Mouse (Mus musculus) embryonic fibroblast, embryonic 13.5 days (primary cell): ENCODE measurements around the gene Ccdc105.

Source experiments
- CTCF ChIP-seq: IDR thresholded peaks from 2 replicates; pipeline ENCODE4 v1.5.1; 2011; ENCODE audit warnings: mild to moderate bottlenecking, control low read depth, low read length, moderate library complexity, borderline replicate concordance; ENCODE audit not compliant: insufficient read depth
- POLR2A ChIP-seq: IDR thresholded peaks from 2 replicates; pipeline ENCODE4 v1.6.1; 2011; ENCODE audit warnings: low read depth, mild to moderate bottlenecking, control low read depth, low read length, moderate library complexity

DNA sequence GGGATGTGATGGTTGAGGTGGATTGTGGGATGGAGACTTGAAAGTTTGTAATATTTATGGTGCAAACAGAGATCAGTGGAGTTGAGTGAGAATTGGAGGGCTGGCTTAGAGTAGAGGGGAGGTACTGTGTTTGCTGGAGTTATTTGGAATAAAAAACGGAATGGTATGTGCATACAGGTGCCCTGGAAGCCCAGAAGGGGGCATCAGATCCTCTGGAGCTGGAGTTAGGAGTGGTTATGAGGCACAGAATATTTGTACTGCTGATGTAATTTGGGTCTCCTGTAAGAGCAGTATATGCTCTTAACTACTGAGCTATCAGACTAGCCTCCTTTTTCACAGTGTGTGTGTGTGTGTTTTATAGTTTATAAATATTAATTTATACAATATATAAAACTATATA lies 37.7 kb upstream of the Ccdc105 start:
- TF ChIP-seq POLR2A (no peak), CTCF (no peak)
